Mouse (Mus musculus) brain, embryonic 18.5 days (tissue): ENCODE data around the gene Gm906.
"Not testable (repeated sequence)": the region's sequence is repeated elsewhere in the genome, so short reads cannot be mapped to it uniquely, and the experiment has no call there.

Experiments used
- DNase-seq: peaks from one replicate; pipeline ENCODE4 v3.0.0-alpha.2; 2012; ENCODE audit warnings: low read depth, low spot score

The Gm906 gene

DNA sequence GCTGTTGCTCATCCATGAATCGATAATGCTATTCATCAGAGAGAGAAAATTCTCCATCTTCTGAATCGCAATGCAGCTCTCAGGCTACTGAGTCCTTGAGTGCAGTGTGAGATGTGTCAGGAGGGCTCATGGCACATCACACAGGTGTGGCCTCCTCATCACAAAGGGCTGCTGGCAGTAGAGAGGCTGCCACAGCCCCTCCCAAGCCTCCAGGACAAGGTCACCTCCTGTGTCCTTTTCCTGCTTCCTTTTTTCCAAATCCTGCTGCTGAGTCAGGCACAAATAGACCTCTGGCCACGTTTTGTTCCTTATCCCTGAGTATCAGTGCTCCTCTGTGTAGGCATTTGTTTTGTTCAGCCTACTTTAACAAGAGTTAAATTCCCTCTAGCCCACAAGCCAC, at the start of gene Gm906:
Gene Gm906, minus strand, starts transcription at position 101 of the 400 bp plus-strand sequence.
- not testable (repeated sequence) for DNase-seq

DNA sequence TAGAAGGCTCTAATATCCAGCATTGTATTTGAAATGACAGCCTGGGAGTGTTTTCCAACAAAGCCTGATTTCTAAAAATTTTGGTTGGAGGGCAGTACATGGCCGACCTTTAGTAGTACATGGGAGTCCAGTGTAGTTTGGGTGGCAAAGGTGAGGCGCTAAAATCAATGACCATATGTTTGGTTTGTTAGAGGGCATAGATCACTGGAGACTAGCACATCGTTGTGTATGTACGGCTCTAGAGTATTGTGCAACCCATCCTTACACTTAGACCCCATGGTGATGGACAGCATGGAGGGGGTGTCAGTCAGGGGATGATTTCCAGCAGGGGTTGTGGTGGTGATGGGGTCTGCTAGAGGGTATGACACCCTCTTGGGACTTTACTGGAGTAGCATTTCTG, 33.2 kb upstream of the Gm906 start:
- not testable (repeated sequence) for DNase-seq

- DNase-seq, result no peak
These were observed 13.6 kb downstream of the Gm906 start for GRCm38 (mm10) chr13:50236487-50236886.

DNA sequence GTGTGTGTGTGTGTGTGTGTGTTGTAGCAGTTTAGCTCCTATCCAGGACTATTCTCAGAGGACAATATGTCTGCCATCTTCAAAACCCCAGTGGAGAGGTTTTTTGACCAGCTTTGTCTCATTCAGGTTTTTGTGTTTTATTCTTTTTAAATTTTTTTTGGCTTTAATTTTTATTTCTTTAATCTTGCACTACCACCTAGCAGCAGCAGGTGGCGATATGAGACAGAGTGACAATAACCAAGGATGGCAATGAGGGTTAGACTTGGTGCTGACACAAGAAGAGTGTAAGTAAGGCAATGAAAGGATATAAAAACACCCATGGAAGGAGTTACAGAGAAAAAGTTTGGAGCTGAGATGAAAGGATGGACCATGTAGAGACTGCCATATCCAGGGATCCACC, 38.3 kb downstream of the Gm906 start:
- not testable (repeated sequence) for DNase-seq

DNA sequence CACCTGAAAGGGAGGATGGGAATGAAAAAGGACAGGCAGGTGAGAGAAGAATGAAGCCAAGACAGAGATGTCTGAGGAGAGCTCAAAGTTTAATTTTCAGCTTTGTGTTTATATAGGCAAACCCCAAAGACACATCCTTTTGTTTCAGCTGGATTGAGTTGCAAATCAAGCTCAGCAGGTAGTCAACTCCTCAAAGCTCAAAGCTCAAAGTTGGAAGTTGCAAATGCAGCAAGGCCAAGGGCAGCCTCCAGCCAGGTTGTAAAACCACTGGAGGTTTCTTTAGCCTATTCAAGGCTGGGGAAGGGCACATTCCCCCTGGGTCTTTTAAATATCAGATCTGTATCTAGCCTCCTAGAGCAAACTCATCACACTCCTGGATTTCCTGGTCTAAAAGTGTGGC, 39.9 kb downstream of the Gm906 start:
- DNase-seq, result not testable (repeated sequence)

- not testable (repeated sequence) for DNase-seq
These were observed 40.5 kb downstream of the Gm906 start for GRCm38 (mm10) chr13:50209651-50210050.

DNA sequence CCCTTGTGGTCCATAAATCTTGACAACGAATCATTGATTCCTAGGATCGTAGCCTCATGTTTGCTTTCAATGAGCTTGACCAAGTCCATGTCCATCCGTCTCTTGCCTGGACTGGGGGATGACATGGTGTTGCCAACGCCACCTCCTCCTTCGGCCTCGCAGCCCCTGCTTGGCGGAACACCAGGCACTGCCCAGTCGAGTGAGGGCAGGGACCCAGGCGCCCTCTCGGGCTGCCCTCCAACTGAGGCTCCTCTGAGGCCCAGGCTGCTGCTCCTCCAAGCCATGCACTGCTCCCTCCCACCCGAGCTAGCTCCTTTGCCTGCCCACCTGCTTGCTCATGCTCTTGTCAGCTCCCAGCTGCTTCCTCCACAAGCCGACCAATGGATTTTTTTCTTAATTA, 42.1 kb downstream of the Gm906 start:
- no peak for DNase-seq

- DNase-seq, result not testable (repeated sequence)
These were observed 53.3 kb downstream of the Gm906 start for GRCm38 (mm10) chr13:50196831-50197230.
